ENCODE assay signal across 13 mouse cellular contexts in the genomic region with DNA sequence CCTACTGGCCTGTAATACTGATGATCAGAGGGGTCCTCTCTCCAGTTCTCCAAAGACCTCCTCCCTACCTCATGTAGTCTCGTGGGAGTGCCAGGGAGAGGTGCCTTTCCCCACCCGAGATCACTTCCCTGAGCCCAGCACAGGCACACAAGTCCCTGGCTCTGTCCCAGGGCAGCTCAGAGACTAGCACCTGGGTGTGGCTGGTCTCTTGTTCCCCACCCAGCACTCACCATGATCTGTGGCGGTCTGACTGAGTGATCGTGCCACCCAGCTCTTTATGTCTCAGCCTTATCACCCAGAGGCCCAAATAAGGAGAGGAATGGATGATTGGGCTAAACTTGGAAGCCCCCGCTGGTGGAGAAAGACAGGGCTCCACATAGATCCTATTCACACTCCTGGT. TPM values are rescaled to one million over a fixed set of nuclear protein-coding genes. Genes with fewer than 3 reads are reported as not detected.
DNase-seq lines count a peak whose midpoint lies in the region; ATAC-seq and TF ChIP-seq lines count a peak whose summit lies in the region.
"Had no signal": no experiment of that assay in that cellular context is flagged by ENCODE, and none has a peak within 500 bp of the region (broad histone marks: within the 10 kb centered on the region; RNA-seq: fewer than 3 reads in every experiment).

Gene Myl7 (minus strand): TSS at position 252 of the 400 bp plus-strand sequence.

- H3K4me2 ChIP-seq in heart, postnatal 0 days (ENCODE audit: low read depth, low read length), result peak within 1 kb of the TSS; percentile 47
- peak within 1 kb of the TSS; percentile 40 for H3K4me2 ChIP-seq in liver, embryonic 13.5 days
- H3K4me2 ChIP-seq: forebrain, embryonic 13.5 days had no signal

- no peak for TF ChIP-seq POLR2A in lung, adult 2 months (IDR thresholded peaks at IDR 0.05; ENCODE audit: borderline replicate concordance, extremely low read depth, low read depth, low read length)

- no peak within 1 kb of the TSS for H3K4me3 ChIP-seq in lung, adult 2 months (replicated peaks; ENCODE audit: extremely low read depth, low read depth, low read length)
- peak within 1 kb of the TSS; percentile 28 for H3K4me3 ChIP-seq in heart, postnatal 0 days (ENCODE audit: low read depth, low read length)
- H3K4me3 ChIP-seq in liver, embryonic 13.5 days (replicated peaks), result peak within 1 kb of the TSS; percentile 7
- H3K4me3 ChIP-seq: forebrain, embryonic 13.5 days had no signal

- no peaks in the 10 kb centered on the region for H3K9me3 ChIP-seq in heart, postnatal 0 days (replicated peaks; ENCODE audit: control insufficient read depth, low read length)
- H3K9me3 ChIP-seq in liver, embryonic 13.5 days (replicated peaks), result no peaks in the 10 kb centered on the region
- H3K9me3 ChIP-seq: forebrain, embryonic 13.5 days had no signal

- H3K9ac ChIP-seq in heart, postnatal 0 days (replicated peaks; ENCODE audit: low read depth, low read length), result peak within 1 kb of the TSS; percentile 33; the same call in 1 of the 2 replicates
- 0 out of 2 replicates have a peak within 1 kb of the TSS, but pooled peaks have one; percentile 31 for H3K9ac ChIP-seq in liver, embryonic 13.5 days
- H3K9ac ChIP-seq: forebrain, embryonic 13.5 days had no signal

- TF ChIP-seq EP300 in heart, postnatal 0 days (IDR thresholded peaks at IDR 0.05; ENCODE audit: low read depth), result no peak

- H3K27me3 ChIP-seq in heart, postnatal 0 days (ENCODE audit: control insufficient read depth, insufficient read depth, low read length), result 0 out of 2 replicates have a peak, but pooled peaks cover 7% of the 10 kb centered on the region
- peaks cover 79% of the 10 kb centered on the region for H3K27me3 ChIP-seq in liver, embryonic 13.5 days

- no peaks in the 10 kb centered on the region for H3K36me3 ChIP-seq in heart, postnatal 0 days (replicated peaks; ENCODE audit: control insufficient read depth, insufficient read depth, low read length)
- H3K36me3 ChIP-seq in liver, embryonic 13.5 days, result no peaks in the 10 kb centered on the region

- H3K4me1 ChIP-seq in lung, adult 2 months (ENCODE audit: control insufficient read depth, insufficient read depth, low read length), result peaks cover 5% of the 10 kb centered on the region; the same call in 1 of the 2 replicates
- peaks cover 13% of the 10 kb centered on the region for H3K4me1 ChIP-seq in heart, postnatal 0 days (ENCODE audit: control insufficient read depth, insufficient read depth)
- H3K4me1 ChIP-seq in liver, embryonic 13.5 days (replicated peaks), result peaks cover 52% of the 10 kb centered on the region

- peak within 1 kb of the TSS; percentile 49 for H3K27ac ChIP-seq in heart, postnatal 0 days (ENCODE audit: low read depth)
- no peak within 1 kb of the TSS for H3K27ac ChIP-seq in liver, embryonic 13.5 days
- H3K27ac ChIP-seq: forebrain, embryonic 13.5 days had no signal

- DNase-seq in lung, adult 2 months, result no peak
- no peak for DNase-seq in lung, postnatal 10 days
- DNase-seq in ZHBTc4 (ENCODE audit: low read depth, low spot score), result peak; percentile 45
- DNase-seq in heart, postnatal 0 days (ENCODE audit: low spot score), result no peak
- DNase-seq in liver, embryonic 13.5 days, result no peak
- no peak for DNase-seq in thymus, postnatal 4 days
- DNase-seq in cerebellum, postnatal 4 days (ENCODE audit: low spot score in 2 of 2), result no peak
- no peak for DNase-seq in layer of hippocampus, adult 9-10 months (ENCODE audit: low spot score)
- DNase-seq: adrenal gland, adult 8-10 months; cerebellum, postnatal 14 days had no signal

- WGBS in lung, adult 2 months, result 47% methylated on average over 5 of the region's 5 CpGs
- WGBS in heart, postnatal 0 days, result 28% methylated on average over 5 of the region's 5 CpGs
- 22% methylated on average over 5 of the region's 5 CpGs for WGBS in liver, embryonic 13.5 days (ENCODE audit: insufficient replicate concordance)

- ATAC-seq in heart, postnatal 0 days (ENCODE audit: insufficient read depth, low read depth), result no peak; the same call in 1 of the 2 replicates
- peak; percentile 78 for ATAC-seq in liver, embryonic 13.5 days (ENCODE audit: low read depth)
- ATAC-seq: forebrain, embryonic 13.5 days; midbrain, embryonic 16.5 days had no signal

- no peak for TF ChIP-seq CTCF in lung, adult 2 months (IDR thresholded peaks at IDR 0.05; ENCODE audit: insufficient read depth, low read length)
- no peak for TF ChIP-seq CTCF in heart, postnatal 0 days (IDR thresholded peaks at IDR 0.05; ENCODE audit: low read depth)

RNA-seq across cellular contexts. Expression of gene Myl7, which starts in this region (rescaled TPM):
- 185 and 203 TPM in 2 replicates for polyA plus RNA-seq in lung, adult 2 months (2012; rRNA removed)
- total RNA-seq in heart, postnatal 0 days (2014; rRNA removed; ENCODE audit: low replicate concordance), result 1,536 and 2,717 TPM in 2 replicates
- 5,015 and 6,387 TPM in 2 replicates for polyA plus RNA-seq in heart, postnatal 0 days (2015; fragmentation: Nextera tagmentation; extraction: Ambion mirVana)
- polyA plus RNA-seq in liver, embryonic 13.5 days (2015; fragmentation: Nextera tagmentation; extraction: Ambion mirVana), result 9.9 and 14.3 TPM in 2 replicates
- total RNA-seq: left cerebral cortex, adult 18-20 months had no signal
- polyA plus RNA-seq: forebrain, embryonic 13.5 days; midbrain, embryonic 16.5 days had no signal

Comparison
In these comparisons a context has a peak if more than half of its experiments do, and no peak if none do; other contexts are left out.
1. RNA of gene Myl7 (polyA plus RNA-seq): 5,015 to 6,387 TPM in heart, postnatal 0 days; 185 to 203 TPM in lung, adult 2 months and 9.9 to 14.3 TPM in liver, embryonic 13.5 days; every median in the first group is over 10 times any median in the second.